Mouse (Mus musculus) brain, embryonic 14.5 days (tissue): ENCODE measurements around the gene Kcnj5.

Experiments
- CTCF ChIP-seq: fragments of 200-500 bp; IDR thresholded peaks from 2 replicates; pipeline ENCODE4 v1.5.1; 2012; ENCODE audit warnings: inconsistent platforms, mild to moderate bottlenecking, moderate library complexity, borderline replicate concordance; ENCODE audit not compliant: insufficient read depth, insufficient read length; ENCODE audit errors: extremely low read depth
- POLR2A ChIP-seq: fragments of 200-500 bp; IDR thresholded peaks from 2 replicates; pipeline ENCODE4 v1.6.1; 2012; ENCODE audit warnings: mild to moderate bottlenecking, inconsistent platforms, borderline replicate concordance; ENCODE audit not compliant: poor library complexity, insufficient read depth, insufficient read length, severe bottlenecking; ENCODE audit errors: extremely low read depth

DNA sequence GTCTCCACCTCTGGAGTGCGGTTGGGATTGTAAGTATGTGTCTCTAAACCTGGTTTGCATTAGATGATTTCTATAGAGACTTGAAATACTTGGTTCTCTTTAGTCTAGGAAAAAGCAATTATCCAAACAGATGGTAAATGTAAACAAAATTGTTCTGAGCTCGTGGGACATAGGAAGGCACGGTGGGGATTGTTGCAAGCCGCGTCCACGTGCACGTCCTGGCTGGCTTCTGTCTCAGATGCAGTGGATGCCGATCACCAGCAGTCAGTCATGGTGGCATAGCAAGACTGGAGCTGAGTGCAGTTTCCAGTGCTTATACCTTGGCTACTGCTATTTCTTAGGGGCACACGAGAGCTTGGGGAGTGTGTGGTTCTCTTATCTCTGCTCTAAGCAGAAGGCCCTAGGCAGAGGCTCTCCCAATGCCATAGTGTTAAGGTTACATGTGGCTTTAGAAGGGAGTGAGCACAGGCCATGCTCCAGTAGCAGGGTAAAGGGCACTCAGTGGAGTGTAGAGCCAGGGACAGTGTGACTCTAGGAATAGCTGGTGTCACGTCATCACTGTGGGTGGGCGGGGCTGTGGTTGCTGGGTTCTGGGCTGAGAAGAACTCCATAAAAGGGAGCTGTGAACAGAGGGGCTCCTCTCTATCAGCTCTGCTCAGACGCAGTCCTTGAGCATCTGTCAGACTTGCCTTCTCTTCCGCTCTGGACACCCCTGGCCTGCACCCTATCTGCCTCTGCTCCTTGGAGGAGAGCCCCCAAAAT is 8.6 kb downstream of the Kcnj5 start:
- TF ChIP-seq CTCF = no peak
- no peak for TF ChIP-seq POLR2A
